Mouse (Mus musculus) cerebellum, adult 9-11 months (tissue): ENCODE data around the gene Myo9a.

ENCODE experiments used
- DNase-seq: peaks from one replicate; pipeline ENCODE4 v3.0.0; 2022

Gene Myo9a

DNA sequence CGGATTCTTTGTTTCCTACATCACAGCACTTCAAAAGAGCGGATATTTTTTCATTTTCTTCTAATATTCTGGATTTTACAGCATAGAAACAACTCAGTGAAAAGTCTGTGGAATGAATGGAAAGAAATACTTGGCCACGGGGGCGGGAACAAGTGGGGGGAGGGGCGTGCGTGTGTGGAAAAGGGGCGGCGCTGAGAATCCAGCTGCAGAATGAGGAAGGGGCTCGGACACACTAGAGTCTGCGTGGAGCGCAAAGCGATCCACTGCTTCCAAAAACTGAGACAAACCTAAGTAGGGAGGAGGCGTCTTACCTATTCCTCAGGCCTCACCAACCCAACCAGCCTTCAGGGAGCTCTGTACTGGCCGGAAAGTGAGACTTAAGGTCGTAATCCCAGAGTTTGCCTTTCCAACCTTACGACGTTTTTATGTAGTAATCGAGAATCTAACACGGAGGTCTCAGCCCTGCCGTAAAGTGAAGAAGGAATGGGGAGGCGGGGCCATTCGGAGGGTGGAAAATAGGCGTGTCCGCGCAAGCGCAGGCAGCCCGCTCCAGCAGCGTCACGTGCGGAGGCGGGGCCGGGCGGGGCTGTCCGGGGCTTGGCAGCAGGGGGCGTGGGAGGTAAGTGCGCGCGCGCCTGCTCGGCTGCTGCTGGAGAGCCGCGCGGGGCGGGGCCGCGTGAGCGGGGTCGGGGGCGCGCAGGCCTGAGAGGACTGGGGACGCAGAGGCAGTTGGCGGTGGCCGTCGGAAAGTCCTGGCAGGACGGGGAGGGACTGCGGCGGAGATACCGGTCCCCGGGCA, at the start of gene Myo9a, which contains the start of gene Senp8:
Myo9a (plus strand) TSS at position 630 of the 799 bp plus-strand sequence.
Senp8 (minus strand) TSS at position 444 of the 799 bp plus-strand sequence.
- peak; percentile 99 for DNase-seq

GRCm38 (mm10) chr9:59701094-59701493, 49.6 kb upstream of the Myo9a start:
- DNase-seq = no peak

DNA sequence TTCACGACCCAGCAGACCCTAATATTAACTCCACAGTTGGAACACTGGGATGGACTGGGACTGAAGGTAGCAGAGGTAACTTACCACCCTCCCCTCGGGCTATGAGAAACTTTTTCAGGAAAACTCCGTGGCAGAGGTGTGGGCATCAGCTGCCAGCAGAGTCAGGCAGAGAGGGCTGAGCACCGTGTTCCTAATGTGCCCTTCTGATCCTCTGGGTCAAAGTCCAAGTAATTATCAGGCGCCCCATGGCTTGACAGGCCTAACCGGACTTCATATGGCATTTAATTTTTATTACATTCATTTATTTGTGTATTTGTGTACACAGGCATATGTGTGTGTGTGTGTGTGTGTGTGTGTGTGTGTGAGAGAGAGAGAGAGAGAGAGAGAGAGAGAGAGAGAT, 47.6 kb upstream of the Myo9a start:
- DNase-seq = no peak

DNA sequence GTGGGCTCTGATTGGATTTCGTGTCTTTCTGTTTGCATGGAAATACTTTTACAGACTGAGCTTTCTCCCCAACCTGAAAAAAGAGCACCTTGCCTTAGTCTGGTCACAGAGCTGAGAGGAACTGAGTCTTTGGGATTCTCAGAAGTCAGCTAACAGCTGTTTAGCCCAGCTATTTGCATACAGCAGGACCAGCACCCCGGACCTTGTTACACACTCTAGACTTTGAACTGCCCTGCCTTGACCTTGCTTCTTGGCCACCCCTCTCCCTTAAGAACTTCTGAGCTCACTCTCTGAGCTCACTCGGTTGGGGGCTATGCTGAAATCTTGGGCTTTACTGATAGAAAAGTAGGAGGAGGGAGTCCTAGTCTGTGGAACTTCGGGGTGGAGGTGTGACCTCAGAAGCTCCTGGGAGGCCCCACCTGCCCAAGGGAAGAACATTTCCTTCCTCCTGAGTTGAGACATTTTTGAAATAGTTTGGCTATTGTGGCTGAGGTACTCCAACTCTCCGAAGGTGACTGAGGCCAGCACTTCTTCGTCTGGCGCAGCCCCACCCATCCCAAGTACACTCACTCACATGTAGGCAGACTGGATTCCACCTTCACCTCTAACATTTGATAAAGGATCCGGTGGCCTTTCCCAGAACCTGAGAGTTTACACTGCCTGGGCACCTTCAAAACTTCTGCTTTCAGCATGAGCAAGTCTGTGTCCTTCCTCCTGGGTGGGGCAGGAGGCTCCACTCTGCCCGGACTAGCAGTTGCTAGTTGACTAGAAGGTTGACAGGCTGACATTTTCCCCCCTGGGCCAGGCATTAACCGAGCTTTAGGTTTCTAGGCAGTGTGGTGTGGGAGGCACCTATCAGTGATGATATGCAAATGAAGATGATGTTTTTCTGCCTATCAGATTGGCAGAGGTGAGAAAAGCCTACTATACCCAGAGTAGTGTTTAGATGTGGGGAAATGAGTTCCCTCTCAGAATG, 43.6 kb upstream of the Myo9a start:
- DNase-seq = no peak

- no peak for DNase-seq
Measured at GRCm38 (mm10) chr9:59709225-59709624, 41.5 kb upstream of the Myo9a start.

- no peak for DNase-seq
Measured at GRCm38 (mm10) chr9:59716275-59716898, 34.3 kb upstream of the Myo9a start.

GRCm38 (mm10) chr9:59718237-59718636, 32.5 kb upstream of the Myo9a start:
- DNase-seq = no peak

DNA sequence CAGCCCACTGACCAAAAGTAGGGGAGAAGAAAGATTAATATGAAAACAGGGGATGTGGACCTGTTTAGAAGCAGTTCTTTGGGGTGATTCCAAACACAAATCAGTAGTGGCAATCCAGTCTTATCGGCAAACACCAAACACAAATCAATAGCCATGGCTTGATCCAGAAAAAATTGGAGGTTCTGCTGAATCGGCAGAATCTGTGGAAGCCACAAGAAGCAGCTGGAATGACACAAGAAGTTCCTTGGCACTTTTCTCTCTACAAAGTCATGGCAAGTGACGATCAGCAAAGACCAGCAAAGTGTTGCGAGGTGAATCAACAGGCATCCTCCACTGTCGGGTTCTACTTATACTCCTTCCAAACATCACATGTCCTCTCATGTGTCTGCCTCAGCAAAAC, 29.6 kb upstream of the Myo9a start:
- DNase-seq = no peak

- peak; percentile 78 for DNase-seq
Measured at GRCm38 (mm10) chr9:59723096-59723657, 27.5 kb upstream of the Myo9a start.

- peak; percentile 51 for DNase-seq
Measured at GRCm38 (mm10) chr9:59723791-59724442, 26.8 kb upstream of the Myo9a start.

- DNase-seq = no peak
Measured at GRCm38 (mm10) chr9:59725515-59725914, 25.2 kb upstream of the Myo9a start.

DNA sequence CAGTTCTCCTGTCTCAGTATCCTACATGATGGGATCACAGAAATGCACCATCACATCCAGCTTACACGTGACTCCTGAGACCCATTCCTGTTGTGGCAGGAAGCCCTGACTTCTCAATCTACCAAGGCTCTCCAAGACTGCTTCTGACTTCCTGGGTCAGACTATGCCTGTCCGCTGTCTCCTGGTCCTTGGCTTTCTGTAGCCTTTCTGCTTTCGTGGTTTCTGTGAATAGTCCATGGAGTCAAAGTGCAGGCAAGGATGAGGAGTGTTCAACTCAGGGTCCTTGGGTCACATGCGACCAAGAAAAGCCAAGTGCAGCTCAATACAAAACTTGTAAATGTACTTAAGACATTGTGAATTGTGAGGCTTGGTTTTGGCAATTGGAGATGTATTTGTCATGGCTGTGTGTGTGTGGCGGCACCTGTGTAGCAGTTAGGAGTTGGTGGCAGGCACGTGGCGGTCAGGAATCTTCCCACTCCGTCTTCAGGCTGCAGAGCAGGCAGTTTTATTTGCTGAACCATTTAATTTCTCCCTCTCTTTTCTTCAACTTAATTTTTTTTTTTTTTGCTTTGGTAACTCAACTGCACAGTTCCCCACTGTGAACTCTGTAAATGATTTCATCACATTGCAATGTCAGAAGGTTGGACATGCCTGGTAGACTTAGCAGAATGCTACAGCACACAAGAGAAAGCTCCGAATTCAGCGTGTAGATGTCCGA, 23.0 kb upstream of the Myo9a start:
- DNase-seq = no peak

DNA sequence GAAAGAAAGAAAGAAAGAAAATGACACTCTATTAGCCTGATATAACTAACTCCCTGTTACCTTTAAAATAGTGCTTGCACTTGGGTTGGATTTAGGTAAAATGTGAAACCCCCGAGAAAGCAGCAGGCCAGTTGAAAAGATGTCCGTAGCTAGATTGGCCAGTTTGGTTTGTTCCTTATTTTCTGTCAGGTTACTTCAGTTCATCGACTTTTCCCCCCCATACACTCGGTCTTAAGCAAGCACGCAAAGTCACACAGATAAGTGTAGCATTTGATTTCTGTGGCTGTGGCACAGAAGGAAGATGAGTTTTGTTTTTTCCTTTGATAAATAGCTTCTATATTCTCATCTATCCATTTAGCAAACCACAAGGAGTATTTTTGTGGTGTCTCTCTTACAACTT, 19.6 kb upstream of the Myo9a start:
- no peak for DNase-seq

DNA sequence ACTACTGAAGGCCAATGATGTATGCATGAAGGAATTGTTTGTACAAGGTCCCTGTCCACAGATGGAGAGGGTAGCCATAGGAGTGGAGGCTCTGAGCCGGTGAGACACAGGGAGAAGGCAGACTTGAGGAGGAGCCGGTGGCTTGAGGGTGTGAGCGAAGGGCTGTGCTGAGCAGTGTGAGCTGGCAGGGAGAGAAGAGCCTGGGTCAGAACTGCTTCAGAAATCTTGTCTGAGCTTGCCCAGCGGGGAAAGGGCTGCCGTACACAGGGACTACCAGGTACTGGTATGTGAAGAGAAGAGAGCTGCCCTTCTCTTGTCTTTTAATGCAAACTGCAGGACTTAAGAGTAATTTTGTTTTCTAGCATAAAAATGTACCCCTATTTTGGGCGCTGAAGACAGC, 17.6 kb upstream of the Myo9a start:
- DNase-seq = no peak

GRCm38 (mm10) chr9:59735394-59735793, 15.3 kb upstream of the Myo9a start:
- DNase-seq = no peak

DNA sequence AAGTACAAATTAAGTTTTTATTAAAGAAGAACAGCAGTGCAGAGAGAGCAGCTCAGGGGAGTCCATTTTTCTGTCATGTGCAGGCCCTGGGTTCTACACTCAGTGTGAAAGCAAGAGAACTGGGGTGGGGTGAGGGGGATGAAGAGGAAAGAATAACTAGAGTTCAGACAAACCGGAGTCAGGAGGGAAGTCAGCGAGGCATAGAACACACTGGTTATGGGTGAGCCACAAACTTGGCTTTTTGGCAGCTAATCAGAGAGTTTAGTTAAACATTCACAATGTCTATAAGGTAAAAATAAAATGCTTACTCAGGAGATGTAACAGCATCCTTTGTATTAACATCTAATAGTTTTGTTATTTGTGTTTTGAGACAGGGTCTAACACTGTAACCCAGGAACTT, 10.1 kb upstream of the Myo9a start:
- no peak for DNase-seq

GRCm38 (mm10) chr9:59743903-59744302, 6.8 kb upstream of the Myo9a start:
- DNase-seq = no peak

GRCm38 (mm10) chr9:59748387-59748786, 2.3 kb upstream of the Myo9a start:
- DNase-seq = no peak

DNA sequence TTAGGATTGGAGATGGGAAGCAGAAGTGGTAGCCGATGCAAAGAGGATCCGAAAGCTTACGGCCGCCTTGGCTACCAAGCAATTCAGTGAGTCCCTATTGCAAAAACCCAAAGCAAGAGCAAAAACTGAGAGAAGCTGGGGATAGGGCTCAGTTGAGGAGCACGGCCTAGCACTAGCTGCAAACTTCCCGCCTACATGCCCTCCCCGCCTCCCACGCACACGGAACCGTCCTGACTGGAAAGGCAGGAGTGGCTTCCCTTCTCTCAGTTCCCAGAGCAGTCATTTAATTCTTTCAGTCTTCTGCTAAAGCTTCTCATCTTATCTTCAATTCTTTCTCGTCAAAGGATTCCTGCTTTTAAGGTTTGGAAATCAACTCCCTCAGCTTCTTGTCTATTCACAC, 1.7 kb upstream of the Myo9a start:
- DNase-seq = peak; percentile 31

- peak; percentile 38 for DNase-seq
Measured at GRCm38 (mm10) chr9:59749581-59750265, 973 bp upstream of the Myo9a start.

DNA sequence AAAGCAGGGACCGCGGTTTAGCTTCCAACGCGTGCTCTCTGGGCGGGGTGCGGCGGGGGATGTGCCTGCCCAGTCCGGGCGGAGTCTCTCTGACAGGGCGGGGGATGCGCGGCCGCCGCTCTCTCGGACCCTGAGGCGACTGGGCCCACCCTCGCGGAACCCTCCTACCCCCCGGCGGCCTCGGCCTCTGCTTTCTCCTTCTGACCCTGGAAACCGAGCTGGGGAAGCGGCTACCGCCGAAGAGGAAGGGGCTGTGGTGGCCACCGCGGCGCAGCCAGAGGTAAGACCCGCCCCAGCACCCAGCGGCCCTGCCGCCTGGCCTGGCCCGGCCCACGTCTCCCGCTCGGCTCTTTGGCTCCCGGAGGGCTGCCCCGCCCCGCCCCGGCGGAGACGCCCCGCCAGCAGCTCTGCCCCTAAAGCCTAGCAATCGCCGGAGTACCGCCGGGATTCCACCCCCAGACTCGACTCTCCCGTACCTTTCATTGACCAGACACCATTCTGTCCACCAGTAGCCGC, 428 bp downstream of the Myo9a start:
- no peak for DNase-seq
